Mouse (Mus musculus) neutrophil, adult 5-6 weeks (primary cell): ENCODE results near the gene Gaa. TPM values are rescaled to one million over a fixed set of nuclear protein-coding genes. Genes with fewer than 3 reads are reported as not detected.
"Not testable (repeated sequence)": the region's sequence is repeated elsewhere in the genome, so short reads cannot be mapped to it uniquely, and the experiment has no call there.

Source experiments
- ATAC-seq: fragments of 151-379, 151-347 bp; 2 replicates; pipeline ENCODE4 v1.8.0; 2017; ENCODE audit warnings: mild to moderate bottlenecking, moderate TSS enrichment; ENCODE audit not compliant: insufficient number of reproducible peaks, poor library complexity, low FRiP score, severe bottlenecking; ENCODE audit errors: extremely low read depth
- total RNA-seq: library from RNA; stranded (forward); fragments of 200-1000 nt; gene quantifications from 2 replicates; pipeline ENCODE4 v1.2.3, GENCODE M21; 2017

Gene Gaa
- total RNA-seq, 1 experiment from 2014 or later: 13.5 TPM

GRCm38 (mm10) chr11:119249011-119249410 lies 18.7 kb upstream of the Gaa start:
- peak; percentile 53; the same call in 1 of the 2 replicates for ATAC-seq

GRCm38 (mm10) chr11:119250998-119251397 lies 16.7 kb upstream of the Gaa start:
- no peak for ATAC-seq

DNA sequence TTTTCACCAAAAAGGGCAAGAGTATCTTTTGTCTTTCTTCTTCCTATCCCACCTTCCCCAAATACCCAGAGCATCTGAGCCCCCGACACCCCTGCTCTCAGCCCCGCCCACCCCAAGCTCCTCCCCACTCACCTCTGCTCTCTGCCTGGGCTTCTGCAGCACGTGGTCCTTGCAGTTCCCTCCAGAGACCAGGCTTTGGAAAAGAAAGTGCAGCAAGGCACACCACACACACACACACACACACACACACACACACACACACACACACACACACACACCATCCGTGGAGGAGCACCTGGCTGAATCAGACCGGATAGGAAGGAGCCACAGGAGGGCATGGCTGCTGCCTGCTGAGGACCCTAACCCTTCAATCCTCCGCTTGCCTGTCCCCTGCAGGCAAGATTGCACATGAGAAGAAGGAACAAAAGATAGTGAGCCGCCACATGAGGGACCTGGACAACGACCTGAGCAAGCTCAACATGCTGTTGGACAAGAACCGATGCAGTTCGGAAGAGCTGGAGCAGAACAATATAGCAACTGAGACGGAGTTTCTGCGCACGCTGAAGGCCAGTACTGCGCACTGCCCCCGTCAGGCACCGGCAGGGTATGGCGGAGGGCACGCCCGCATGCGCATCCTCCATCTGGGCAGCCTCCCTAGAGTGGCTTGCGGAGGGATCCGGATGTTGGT lies 14.7 kb upstream of the Gaa start:
- ATAC-seq: peak; percentile 42; the same call in 1 of the 2 replicates

DNA sequence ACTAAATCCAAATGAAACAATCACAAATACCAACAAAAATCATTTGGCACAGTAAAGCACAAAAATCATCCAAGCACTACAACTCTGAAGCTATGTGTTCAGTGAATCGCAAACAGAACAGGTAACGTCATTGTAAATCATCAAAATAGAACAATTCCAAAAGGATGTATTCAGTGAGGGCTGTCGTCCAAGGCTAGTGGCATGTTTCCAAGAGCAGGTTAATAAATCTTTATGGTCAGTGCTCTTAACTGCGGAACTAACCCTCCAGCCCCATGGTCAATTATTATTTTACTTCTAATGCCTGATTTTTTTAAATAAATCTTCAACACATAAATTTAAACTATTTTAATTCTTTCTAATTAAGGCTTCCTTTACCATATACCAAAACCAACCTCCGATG lies 11.1 kb upstream of the Gaa start:
- not testable (repeated sequence) for ATAC-seq

DNA sequence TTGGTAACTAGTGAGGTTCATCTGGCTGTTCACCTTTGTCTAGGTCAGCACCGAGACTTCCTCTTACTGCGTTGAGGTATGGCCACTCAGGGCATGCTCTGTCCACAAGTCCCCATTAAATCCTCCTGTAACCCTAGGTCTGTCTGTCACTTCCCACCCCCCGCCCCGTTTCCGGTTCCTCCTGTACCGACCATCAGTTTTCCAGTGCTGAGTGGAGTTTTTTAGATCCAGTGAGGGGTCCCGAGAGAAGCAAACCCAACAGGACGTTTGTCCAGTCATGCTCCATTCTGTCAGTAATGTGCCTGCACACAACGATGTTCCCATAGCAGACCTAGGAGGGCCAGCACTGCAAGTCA lies 9.5 kb upstream of the Gaa start:
- no peak for ATAC-seq

GRCm38 (mm10) chr11:119258572-119259322 lies 8.9 kb upstream of the Gaa start:
- ATAC-seq: 0 out of 2 replicates have a peak, but pooled peaks have one; percentile 10

DNA sequence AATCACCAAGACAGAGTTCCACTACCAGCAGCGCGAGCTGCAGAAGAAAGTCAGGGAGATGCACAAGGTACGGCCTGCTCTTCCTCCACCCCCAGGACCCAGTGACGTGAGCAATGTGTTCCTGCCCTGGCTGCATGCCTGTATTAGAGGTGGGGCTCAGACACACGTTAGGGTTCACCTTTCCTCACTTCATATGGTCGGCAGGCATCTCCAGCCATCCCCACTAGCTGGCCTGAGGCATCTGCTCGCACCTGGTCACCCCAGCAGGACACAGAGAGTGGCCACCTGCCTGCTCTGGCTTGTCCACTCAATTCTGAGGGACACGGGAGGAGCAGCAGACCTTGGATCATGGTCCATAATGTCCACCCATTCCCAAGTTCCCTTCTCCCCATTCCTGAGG lies 7.7 kb upstream of the Gaa start:
- no peak for ATAC-seq

GRCm38 (mm10) chr11:119264413-119264812 lies 3.3 kb upstream of the Gaa start:
- no peak for ATAC-seq

DNA sequence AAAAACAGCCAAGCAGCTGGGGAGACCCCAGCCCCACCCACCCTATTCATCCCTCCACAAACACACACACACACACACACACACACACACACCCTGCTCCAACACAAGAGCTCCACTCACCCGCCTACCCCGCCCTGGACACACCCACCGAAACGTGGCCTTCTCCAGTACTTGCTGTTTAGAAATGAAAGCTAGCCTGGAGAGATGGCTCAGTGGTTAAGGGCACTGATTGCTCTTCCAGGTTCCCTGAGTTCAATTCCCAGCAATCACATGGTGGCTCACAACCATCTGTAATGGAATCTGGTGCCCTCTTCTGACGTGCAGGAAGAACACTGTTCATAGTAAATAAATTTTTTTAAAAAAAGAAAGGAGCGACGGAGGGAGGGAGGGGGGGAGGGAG lies 1.9 kb upstream of the Gaa start:
- no peak for ATAC-seq

DNA sequence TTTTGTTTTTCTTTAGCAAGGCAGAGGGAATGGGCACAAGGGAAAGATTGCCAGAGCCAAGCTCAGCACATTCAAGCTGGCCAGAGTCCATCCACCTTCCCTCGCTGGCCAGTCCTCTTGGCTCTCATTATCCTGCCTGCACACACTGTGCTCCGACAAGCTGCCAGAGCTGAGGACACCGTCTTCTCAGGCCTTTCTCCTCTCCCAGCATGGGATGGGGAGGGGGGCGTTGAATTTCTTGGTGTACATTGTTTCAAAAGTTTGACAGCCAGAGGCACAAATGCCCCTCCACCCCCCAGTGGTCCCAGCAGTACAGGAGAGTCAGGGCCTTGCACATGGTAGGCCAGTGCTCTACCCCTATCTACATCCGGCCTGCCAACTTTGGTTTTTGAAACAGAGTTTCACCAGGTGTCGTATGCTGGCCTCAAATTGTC lies 429 bp upstream of the Gaa start:
- no peak for ATAC-seq

- ATAC-seq: no peak
These were observed 989 bp downstream of the Gaa start for GRCm38 (mm10) chr11:119268557-119269195.

DNA sequence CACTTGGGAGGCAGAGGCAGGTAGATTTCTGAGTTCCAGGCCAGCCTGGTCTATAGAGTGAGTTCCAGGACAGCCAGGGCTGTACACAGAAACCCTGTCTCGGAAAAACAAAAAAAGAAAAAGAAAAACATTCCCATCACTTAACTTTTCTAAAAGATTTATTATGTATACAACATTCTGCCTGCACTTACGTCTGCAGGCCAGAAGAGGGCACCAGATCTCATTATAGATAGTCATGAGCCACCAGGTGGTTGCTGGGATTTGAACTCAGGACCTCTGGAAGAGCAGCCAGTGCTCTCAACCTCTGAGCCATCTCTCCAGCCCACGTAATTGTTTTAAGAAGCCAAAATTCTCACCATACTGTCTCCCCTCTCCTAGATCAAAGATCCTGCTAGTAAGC lies 4.8 kb downstream of the Gaa start:
- not testable (repeated sequence) for ATAC-seq

DNA sequence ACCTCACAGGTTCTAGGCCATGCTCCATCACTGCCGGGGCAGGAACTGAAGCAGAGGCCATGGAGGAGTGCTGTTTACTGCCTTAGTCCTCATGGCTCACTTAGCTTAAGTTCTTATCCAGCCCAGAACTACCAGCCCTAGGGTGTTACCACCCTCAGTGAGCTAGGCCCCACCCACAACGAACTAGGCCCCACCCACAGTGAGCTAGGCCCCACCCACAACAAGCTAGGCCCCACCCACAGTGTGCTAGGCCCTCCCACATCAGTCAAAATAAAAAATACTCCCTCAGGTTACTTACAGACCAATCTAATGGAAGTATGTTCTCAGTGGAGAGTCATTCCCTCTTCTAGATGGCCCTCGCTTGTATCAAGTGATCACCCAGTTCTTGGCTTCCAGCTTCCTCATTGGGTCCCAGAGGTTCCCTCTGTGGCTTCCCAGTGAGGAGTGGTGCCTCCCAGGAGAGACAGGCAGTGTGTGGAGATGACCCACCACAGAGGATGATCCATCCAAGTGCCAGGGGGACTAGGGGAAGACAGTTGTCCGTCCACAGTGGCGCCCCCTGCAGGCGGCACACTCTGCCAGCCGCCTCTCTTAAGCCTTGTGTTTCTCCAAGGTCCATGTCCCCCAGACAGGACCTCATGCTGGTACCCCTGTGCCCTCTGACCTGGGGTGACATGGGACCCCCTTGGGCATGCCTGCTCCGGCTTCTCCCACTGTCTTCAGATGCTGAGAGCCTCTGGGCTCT lies 5.7 kb downstream of the Gaa start:
- ATAC-seq: no peak

DNA sequence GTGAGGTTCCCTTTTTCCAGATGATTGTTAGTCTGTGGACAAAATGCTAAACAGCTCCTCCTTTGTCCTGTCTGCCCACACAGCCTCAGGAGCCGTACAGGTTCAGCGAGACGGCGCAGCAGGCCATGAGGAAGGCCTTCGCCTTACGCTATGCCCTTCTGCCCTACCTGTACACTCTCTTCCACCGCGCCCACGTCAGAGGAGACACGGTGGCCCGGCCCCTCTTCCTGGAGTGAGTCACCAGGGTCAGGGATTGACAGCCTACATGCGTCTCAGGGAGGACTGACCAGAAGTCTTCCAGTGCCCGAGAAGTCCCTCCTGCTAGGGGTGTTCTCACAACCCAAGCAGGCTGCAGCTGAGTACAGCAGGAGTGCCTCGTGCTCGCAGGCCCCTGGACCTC lies 13.3 kb downstream of the Gaa start:
- ATAC-seq: no peak

DNA sequence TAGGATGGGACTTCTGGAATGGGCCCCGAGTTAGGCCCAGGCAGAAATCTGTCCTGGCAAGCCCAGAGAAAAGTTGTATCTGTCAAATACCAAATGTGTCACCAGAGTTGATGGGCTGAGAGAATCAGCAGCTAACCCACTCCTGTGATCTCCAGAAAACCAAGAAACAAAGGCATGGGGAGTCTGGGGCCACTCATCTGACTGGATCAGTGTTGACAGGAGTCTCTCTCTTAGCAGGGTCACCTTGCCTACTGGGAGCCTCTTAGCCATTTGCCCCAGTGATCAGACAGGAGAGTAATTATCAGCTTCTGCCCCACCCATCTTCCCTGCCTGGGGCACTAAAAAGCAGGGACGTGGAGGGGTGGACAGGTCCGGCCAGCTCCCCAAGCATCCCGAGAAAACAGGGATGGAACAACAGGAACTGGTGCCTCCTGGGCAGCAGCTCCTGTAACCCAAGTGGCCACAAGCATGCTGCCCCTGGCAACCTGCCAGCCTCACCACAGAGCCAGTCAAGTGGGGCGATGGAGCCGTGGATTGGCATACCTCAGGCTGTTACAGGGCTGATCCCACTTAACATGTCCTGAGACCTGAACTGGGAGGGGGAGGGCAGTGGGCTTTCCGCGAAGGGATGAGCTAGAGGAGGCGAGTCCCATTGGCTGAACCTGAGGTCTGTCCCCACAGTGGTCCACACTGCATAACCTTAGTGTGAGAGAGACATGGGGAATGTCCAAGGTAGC lies 18.3 kb downstream of the Gaa start:
- ATAC-seq: no peak

DNA sequence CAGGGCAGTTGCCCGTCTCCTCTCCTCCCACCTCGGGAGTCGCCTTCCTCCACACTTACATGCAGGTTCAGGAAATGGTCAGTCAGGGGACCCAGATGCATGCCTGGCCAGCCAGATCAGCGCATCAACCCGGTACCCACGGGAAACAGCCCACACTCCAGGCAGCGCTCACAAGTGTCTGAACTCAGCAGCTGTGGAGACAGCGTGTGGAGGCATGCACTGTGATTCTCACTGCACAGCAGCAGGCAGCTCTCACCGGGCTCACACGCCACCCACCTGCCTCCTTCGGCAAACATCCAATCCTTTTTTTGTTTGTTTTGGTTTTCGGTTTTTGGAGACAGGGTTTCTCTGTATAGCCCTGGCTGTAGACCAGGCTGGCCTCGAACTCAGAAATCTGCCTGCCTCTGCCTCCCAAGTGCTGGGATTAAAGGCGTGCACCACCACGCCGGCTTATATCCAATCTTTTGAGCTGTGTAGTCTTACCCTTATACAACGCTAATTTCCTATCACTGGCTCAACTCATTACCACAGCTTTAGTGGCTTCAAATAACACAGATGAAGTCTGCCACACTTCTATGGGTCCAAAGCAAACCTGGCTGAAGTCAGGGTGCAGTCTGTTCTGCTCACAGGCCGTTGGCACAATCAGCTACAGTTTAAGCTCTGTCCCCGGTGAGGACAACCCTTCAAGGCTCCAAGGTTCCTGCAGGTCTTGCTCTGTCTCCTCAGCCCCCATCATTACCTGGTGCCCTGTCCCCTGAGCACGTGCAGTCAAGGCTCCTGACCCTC lies 19.7 kb downstream of the Gaa start:
- no peak for ATAC-seq

DNA sequence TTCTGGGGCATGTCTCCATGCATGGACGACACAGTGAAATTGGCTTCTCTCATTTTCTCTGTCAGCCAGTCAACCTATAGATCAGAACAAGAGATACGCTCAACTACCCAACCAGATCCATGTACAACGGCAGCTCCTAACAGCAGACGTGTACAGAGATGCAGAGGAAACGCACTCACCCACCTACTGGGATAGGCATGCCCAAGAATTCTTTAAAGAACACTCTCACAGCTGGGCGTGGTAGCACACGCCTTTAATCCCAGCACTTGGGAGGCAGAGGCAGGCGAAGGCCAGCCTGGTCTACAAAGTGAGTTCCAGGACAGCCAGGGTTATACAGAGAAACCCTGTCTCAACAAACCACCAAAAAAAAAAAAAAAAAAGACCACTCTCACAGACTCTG lies 25.2 kb downstream of the Gaa start:
- ATAC-seq: not testable (repeated sequence)

DNA sequence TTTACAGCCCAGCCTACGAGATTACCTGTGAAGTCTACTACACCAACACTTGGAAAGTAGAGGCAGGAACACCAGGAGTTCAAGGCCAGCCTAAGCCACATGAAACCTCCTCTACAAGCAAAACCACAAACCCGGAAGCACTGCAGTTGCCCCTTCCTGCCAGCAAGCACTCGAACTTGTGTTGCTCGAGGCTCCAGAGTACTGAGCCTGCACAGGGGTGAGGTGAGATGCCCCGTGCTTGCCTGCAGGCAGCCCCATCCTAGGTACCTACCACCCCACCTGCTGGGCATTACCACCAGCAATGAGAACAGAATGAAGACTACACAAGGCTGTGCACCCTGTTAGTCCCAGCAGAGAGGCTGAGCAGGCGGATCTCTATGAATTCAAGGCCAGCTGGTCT lies 30.3 kb downstream of the Gaa start:
- no peak for ATAC-seq
